Mouse (Mus musculus): ENCODE results near the gene Acp2.

DNA sequence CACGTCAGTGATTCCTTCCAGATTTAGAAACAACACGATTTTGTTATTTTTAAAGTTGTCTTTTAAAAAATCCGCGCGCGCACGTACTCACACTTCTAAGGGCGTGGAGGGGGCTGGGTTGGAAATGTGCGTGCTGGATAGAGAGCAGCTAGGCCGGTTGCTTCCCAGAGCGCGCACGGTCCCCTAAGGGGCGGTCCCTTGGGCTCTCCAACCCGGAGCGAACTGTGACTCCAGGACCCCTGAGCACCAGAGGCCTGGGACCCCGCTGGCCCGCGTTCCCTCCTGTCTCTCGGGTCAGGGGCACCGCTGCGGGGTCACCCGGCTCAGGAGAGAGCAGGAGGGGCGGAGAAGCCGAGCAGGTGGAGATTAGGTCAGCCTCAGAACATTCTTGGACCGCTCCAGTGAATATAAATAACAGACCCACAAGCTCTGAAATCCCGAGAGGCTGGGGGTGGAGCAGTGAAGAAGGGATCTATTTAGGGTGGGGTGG, 53.0 kb downstream of the Acp2 start, which contains the start of gene Pacsin3:
- TF ChIP-seq POLR2A (IDR thresholded peaks at IDR 0.05; ENCODE audit: low read depth, low read length), result no peak
- no peak for TF ChIP-seq CTCF (IDR thresholded peaks at IDR 0.05; ENCODE audit: extremely low read depth, insufficient read length, insufficient replicate concordance, low read depth, low read length)

Measured in small intestine, adult 2 months (tissue).